Mouse (Mus musculus): Measurements from ENCODE around the gene Ccs. TPM values are rescaled to one million over a fixed set of nuclear protein-coding genes. Genes with fewer than 3 reads are reported as not detected.

Gene Ccs
- polyA plus RNA-seq, 1 experiment from 2014 or later, result 44.9 TPM

DNA sequence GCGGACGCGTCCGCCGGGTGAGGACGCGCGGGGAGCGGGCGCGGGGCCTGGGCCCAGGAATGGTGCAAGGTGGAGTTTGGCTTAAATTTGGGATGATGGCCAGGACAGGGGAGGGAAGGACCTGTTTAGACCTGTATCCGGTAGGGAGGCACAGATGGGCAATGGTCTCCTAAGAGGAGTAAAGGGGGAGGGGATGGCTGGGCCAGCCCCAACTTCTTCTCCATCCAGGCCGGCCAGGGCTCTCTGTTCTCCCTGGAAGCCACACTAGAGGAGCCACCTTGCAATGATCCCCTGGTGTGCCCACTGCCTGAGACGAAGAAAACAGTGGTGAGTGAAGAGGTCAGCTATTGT lies 16.3 kb upstream of the Ccs start:
- H3K27ac ChIP-seq, result peak overlapping the region; percentile 65
- H3K27me3 ChIP-seq, result 0 out of 2 replicates have a peak, but pooled peaks cover under 1% of the 10 kb centered on the region
- no peaks in the 10 kb centered on the region for H3K9me3 ChIP-seq
- H3K4me2 ChIP-seq, result peak overlapping the region; percentile 96
- H3K36me3 ChIP-seq, result peaks cover 23% of the 10 kb centered on the region
- peaks cover 14% of the 10 kb centered on the region for H3K4me1 ChIP-seq (replicated peaks)
- peak overlapping the region; percentile 61 for H3K4me3 ChIP-seq
- H3K9ac ChIP-seq, result peak overlapping the region; percentile 87
- ATAC-seq (ENCODE audit: low FRiP score), result peak; percentile 73; the same call in 1 of the 2 replicates
- under 1% methylated on average over 14 of the region's 14 CpGs for WGBS

GRCm38 (mm10) chr19:4854552-4855469 lies 15.7 kb upstream of the Ccs start, which contains the start of gene Ctsf:
Gene Ctsf, plus strand, starts transcription at chr19:4855130.
- H3K4me1 ChIP-seq (replicated peaks), result peaks cover 14% of the 10 kb centered on the region
- peaks cover 17% of the 10 kb centered on the region for H3K36me3 ChIP-seq
- no peaks in the 10 kb centered on the region for H3K9me3 ChIP-seq
- WGBS, result 4% methylated on average over 45 of the region's 45 CpGs
- H3K4me3 ChIP-seq, result peak within 1 kb of the TSS; percentile 61
- peak within 1 kb of the TSS; percentile 65 for H3K27ac ChIP-seq
- H3K27me3 ChIP-seq, result 0 out of 2 replicates have a peak, but pooled peaks cover 3% of the 10 kb centered on the region
- H3K9ac ChIP-seq, result peak within 1 kb of the TSS; percentile 87
- H3K4me2 ChIP-seq, result peak within 1 kb of the TSS; percentile 96
- peak; percentile 92 for ATAC-seq (ENCODE audit: low FRiP score)

- no peaks in the 10 kb centered on the region for H3K36me3 ChIP-seq
- peaks cover 4% of the 10 kb centered on the region for H3K4me1 ChIP-seq (replicated peaks)
- H3K4me3 ChIP-seq, result no peak overlapping the region
- H3K27ac ChIP-seq, result no peak overlapping the region
- ATAC-seq (ENCODE audit: low FRiP score), result no peak
- H3K9me3 ChIP-seq, result no peaks in the 10 kb centered on the region
- WGBS, result 44% methylated on average over 5 of the region's 5 CpGs
- H3K27me3 ChIP-seq, result 0 out of 2 replicates have a peak, but pooled peaks cover 10% of the 10 kb centered on the region
- no peak overlapping the region for H3K9ac ChIP-seq
- H3K4me2 ChIP-seq, result no peak overlapping the region
Measured at GRCm38 (mm10) chr19:4850281-4850680, 11.1 kb upstream of the Ccs start.

GRCm38 (mm10) chr19:4849800-4850199 lies 10.7 kb upstream of the Ccs start:
- Histone ChIP-seq H3K4me2 (no peak overlapping the region), H3K4me3 (no peak overlapping the region), H3K27ac (no peak overlapping the region), H3K4me1 (replicated peaks) (peaks cover 3% of the 10 kb centered on the region; the same call in 1 of the 2 replicates), H3K36me3 (no peaks in the 10 kb centered on the region), H3K9me3 (no peaks in the 10 kb centered on the region), H3K9ac (no peak overlapping the region), H3K27me3 (0 out of 2 replicates have a peak, but pooled peaks cover 10% of the 10 kb centered on the region)
- ATAC-seq (ENCODE audit: low FRiP score), result no peak
- WGBS, result 58% methylated on average over 4 of the region's 4 CpGs

GRCm38 (mm10) chr19:4847490-4847889 lies 8.4 kb upstream of the Ccs start:
- 43% methylated on average over 7 of the region's 7 CpGs for WGBS
- Histone ChIP-seq H3K27me3 (peaks cover 16% of the 10 kb centered on the region), H3K27ac (no peak overlapping the region), H3K9ac (no peak overlapping the region), H3K36me3 (no peaks in the 10 kb centered on the region), H3K4me3 (no peak overlapping the region), H3K9me3 (no peaks in the 10 kb centered on the region), H3K4me1 (replicated peaks) (no peaks in the 10 kb centered on the region), H3K4me2 (no peak overlapping the region)
- no peak for ATAC-seq (ENCODE audit: low FRiP score)

DNA sequence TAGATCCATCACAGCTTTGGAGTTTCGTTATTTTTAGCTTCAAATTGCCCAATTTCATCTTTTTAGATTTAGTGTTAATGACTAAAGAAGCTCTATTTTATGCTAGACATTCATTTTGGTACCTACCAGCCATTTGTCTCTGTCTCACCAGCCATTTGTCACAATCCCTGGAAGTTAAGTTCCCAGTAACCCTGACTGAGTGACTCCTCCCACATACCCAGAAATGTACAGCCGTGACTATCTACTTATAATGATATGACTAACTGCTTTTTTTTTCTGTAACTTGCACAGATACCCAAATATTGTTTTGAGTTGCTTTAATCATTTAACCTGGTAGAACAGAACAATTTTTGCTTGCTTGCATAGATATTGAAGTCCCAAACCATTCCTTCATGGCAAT lies 6.7 kb upstream of the Ccs start:
- Histone ChIP-seq H3K36me3 (no peaks in the 10 kb centered on the region), H3K4me2 (no peak overlapping the region), H3K4me1 (replicated peaks) (no peaks in the 10 kb centered on the region), H3K9ac (no peak overlapping the region), H3K27ac (no peak overlapping the region), H3K27me3 (peaks cover 32% of the 10 kb centered on the region), H3K9me3 (no peaks in the 10 kb centered on the region), H3K4me3 (no peak overlapping the region)
- no peak for ATAC-seq (ENCODE audit: low FRiP score)
- 91% methylated on average over 2 of the region's 2 CpGs for WGBS

GRCm38 (mm10) chr19:4842611-4843010 lies 3.5 kb upstream of the Ccs start:
- WGBS, result 65% methylated on average over 2 of the region's 2 CpGs
- Histone ChIP-seq H3K4me3 (no peak overlapping the region), H3K27ac (no peak overlapping the region), H3K9ac (no peak overlapping the region), H3K36me3 (no peaks in the 10 kb centered on the region), H3K4me1 (replicated peaks) (peaks cover 20% of the 10 kb centered on the region), H3K9me3 (no peaks in the 10 kb centered on the region), H3K27me3 (peaks cover 39% of the 10 kb centered on the region), H3K4me2 (no peak overlapping the region)
- ATAC-seq (ENCODE audit: low FRiP score), result no peak

DNA sequence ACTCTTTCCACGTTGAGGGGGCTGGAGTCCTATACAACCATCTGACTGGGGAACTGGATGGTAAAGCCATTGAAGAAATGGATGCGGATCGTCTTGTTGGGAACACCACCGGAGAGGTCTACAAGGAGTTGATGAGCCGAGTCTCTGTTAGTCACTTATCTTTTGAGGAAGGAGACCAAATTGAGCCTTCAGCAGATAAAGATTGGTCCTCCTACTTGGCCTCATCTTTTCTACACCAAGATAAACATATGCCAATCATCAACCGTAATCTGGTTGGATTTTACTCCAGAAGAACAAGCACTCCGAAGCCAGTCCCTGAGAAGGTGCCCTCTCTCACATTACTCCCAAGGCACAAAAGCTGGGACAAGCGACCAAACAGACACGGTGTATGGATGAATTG lies 1.7 kb upstream of the Ccs start:
- Histone ChIP-seq H3K27me3 (peaks cover 35% of the 10 kb centered on the region), H3K9me3 (no peaks in the 10 kb centered on the region), H3K4me2 (no peak overlapping the region), H3K9ac (no peak overlapping the region), H3K4me1 (replicated peaks) (peaks cover 21% of the 10 kb centered on the region), H3K27ac (no peak overlapping the region), H3K4me3 (no peak overlapping the region), H3K36me3 (no peaks in the 10 kb centered on the region; the same call in 1 of the 2 replicates)
- 88% methylated on average over 9 of the region's 9 CpGs for whole genome bisulfite sequencing
- ATAC-seq (ENCODE audit: low FRiP score), result no peak

- H3K27ac ChIP-seq, result no peak overlapping the region
- H3K27me3 ChIP-seq, result peaks cover 35% of the 10 kb centered on the region
- peak overlapping the region; percentile 77 for H3K9ac ChIP-seq
- ATAC-seq (ENCODE audit: low FRiP score), result peak; percentile 47
- peak overlapping the region; percentile 62 for H3K4me3 ChIP-seq
- H3K36me3 ChIP-seq, result peaks cover 3% of the 10 kb centered on the region; the same call in 1 of the 2 replicates
- H3K9me3 ChIP-seq, result no peaks in the 10 kb centered on the region
- H3K4me1 ChIP-seq (replicated peaks), result peaks cover 21% of the 10 kb centered on the region
- WGBS, result 33% methylated on average over 10 of the region's 10 CpGs
- peak overlapping the region; percentile 98 for H3K4me2 ChIP-seq
Measured at GRCm38 (mm10) chr19:4838526-4839140, 499 bp downstream of the Ccs start.

DNA sequence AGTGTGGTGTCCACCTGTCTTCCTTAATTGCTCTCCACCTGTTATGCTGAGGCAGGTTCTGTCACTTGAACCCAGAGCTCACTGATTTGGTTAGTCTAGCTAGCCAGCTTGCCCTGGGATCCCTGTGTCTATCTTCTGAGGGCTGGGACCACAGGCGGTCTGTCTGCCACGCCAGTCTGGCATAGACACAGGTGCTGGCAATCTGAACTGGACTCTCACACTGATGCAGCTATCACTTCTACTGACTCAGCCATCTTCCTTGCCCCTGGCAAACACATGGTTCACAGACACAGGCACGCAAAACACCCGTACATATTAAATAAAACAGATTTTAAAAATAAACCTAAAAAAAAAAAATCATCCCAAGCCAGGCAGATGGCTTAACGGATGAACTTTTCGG lies 2.1 kb downstream of the Ccs start:
- Histone ChIP-seq H3K4me3 (no peak overlapping the region), H3K4me2 (no peak overlapping the region), H3K4me1 (replicated peaks) (peaks cover 31% of the 10 kb centered on the region), H3K9me3 (no peaks in the 10 kb centered on the region), H3K9ac (no peak overlapping the region), H3K27ac (no peak overlapping the region), H3K36me3 (peaks cover 16% of the 10 kb centered on the region), H3K27me3 (peaks cover 25% of the 10 kb centered on the region)
- ATAC-seq (ENCODE audit: low FRiP score), result no peak
- 94% methylated on average over 6 of the region's 6 CpGs for WGBS

DNA sequence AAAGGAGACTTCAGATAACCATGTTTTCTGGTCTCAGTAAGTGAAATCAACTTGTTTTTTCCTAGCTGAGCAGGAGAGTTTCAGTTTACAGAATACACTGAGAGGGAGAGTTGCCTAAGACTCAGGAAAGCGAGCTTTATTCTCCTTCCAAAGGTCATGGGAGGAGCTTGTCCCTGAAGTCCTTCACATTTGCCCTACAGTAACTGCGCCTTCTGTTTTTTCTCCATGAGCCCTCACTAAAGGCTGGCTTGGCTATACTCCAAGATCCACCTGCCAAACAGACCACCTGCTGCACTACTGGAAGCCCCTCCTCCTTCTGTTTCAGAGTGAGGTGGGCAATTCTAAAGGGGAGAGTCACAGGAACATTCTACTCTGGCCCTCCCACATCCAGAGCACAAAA lies 3.0 kb downstream of the Ccs start:
- Histone ChIP-seq H3K27me3 (peaks cover 15% of the 10 kb centered on the region), H3K9ac (no peak overlapping the region), H3K4me1 (replicated peaks) (peaks cover 32% of the 10 kb centered on the region), H3K36me3 (peaks cover 18% of the 10 kb centered on the region), H3K4me2 (no peak overlapping the region), H3K4me3 (no peak overlapping the region), H3K27ac (no peak overlapping the region), H3K9me3 (no peaks in the 10 kb centered on the region)
- WGBS, result 73% methylated on average over 2 of the region's 2 CpGs
- ATAC-seq (ENCODE audit: low FRiP score), result no peak

- Histone ChIP-seq H3K4me3 (no peak overlapping the region), H3K27me3 (no peaks in the 10 kb centered on the region), H3K4me2 (no peak overlapping the region), H3K27ac (no peak overlapping the region), H3K36me3 (peaks cover 27% of the 10 kb centered on the region), H3K9ac (no peak overlapping the region), H3K4me1 (replicated peaks) (peaks cover 24% of the 10 kb centered on the region), H3K9me3 (no peaks in the 10 kb centered on the region)
- no peak for ATAC-seq (ENCODE audit: low FRiP score)
- WGBS, result 89% methylated on average over 8 of the region's 8 CpGs
Measured at GRCm38 (mm10) chr19:4833977-4834376, 5.2 kb downstream of the Ccs start.

Data from hindbrain, embryonic 13.5 days (tissue).